Mouse (Mus musculus): ENCODE measurements around the gene Frem1. TPM values are rescaled to one million over a fixed set of nuclear protein-coding genes. Genes with fewer than 3 reads are reported as not detected.

Frem1 gene
- total RNA-seq, 2 experiments from 2014 or later: not detected

DNA sequence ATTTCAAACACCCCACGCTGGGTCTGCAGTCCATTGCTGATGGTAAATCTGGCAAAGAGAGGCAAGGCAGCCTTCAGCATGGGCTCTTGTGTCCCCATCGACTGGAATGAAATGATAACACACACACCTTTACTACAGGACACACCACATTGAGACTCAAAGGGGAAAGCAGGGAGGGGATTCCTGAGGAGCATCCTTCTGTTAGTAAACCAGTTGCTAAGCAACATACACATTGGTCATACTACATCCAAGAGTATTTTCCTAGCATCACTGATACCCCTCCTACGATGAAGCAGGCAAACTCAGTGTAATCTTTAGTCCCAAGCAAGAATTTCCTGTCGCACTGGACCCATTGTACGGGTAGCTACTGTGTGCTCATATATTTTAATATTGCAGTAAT, 111.5 kb downstream of the Frem1 start:
- ATAC-seq (replicated peaks; ENCODE audit: low FRiP score, poor library complexity, severe bottlenecking): no peak

DNA sequence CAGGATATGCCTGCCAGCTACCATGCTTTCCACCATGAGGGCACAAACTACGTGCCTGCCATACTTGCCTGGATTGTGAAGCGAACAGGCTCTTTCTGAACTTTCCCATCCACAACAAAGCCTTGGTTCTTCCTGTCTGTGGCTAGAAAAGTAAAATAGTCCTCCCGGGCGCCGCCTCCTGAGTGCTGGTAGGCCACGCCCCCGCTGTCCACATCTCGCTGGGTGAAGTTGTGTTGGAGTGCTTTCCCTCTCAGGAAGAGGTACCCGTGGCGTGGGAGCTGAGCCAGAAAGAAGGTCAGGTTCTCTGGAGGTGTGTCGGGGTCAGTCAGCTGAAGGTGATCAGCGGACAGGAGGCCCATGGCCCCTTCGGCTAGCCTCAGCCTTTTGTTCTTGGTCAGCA, 111.9 kb downstream of the Frem1 start:
- ATAC-seq (replicated peaks; ENCODE audit: low FRiP score, poor library complexity, severe bottlenecking): no peak

DNA sequence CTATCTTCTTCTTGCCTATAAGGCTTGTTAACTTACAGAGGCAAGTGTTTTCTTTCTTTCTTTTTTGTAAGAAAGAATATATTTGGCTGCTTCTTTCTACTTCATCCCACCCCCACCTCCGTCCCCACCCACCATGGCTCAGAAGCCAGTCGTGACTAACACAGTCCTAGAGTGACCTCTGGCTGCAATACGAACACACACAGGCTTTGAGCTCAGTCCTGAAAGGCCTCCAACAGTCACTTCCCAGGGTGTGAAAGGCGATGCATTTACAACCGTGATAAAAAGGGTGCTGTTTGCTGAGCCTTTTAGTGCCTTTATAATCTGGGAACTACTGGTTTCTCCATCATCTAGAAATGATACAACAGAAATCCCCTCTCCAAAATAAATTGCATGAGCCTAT, 117.8 kb downstream of the Frem1 start:
- ATAC-seq (replicated peaks; ENCODE audit: low FRiP score, poor library complexity, severe bottlenecking): no peak

DNA sequence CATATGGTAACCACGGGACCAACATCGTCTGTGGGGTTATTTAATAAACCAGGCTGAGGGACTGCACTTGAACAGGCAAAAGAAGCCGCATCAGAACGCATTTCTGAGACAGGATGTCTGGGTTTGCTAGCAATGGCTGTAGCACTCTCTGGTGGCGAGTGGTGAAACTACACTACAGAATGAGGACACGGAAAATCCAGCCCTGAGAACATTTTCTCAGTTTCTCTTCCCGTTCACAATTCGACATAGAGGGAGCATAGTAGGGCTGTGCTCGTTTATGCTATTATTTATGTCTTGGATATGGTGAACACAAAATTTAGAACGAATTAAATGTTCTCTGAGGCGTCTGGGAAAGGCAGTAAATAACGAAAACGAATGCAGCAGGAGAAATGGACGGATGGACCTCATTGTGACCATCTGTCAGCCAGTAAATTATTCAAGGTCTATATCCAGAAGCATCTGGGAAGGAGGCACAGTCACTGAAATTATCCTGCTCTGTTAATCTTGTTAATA, 118.4 kb downstream of the Frem1 start:
- no peak for ATAC-seq (replicated peaks; ENCODE audit: low FRiP score, poor library complexity, severe bottlenecking)

DNA sequence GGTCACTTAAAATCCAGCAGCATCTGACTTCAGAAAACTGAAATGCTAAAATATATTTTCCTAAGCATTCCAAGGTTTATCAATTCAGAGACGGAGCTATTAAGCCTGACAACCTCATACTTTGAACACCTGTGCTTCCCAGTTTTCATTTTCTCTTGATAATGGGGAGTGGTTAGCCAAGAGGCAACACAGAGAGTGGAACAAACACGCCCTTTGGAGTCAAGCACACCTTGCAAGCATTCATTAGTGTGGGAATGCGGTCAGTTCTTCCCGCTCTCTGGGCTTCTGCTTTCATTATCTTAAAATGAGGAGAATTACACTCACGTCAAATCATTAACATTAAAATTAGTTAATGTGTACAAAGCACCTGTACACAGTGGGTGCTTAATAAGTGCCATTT, 122.1 kb downstream of the Frem1 start:
- no peak for ATAC-seq (replicated peaks; ENCODE audit: low FRiP score, poor library complexity, severe bottlenecking)

DNA sequence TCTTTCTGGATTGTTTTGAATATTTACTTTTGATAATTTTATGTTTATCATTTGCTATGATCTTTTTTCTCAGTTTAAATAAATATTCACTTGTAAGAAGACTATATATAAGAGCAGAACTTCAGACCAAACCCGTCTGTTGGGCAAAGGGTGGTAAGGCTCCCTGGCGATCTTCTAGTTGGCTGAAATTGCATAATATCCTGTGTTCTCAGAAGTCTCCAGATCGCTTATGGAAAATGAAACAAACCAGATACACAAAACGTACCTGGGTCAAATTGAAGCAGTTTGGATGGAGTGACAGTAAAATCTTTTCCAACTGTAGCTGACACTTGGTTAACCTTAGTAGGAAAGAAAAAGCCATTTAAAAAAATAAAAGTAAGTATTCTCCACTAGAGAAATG, 130.2 kb downstream of the Frem1 start:
- no peak for ATAC-seq (replicated peaks; ENCODE audit: low FRiP score, poor library complexity, severe bottlenecking)

DNA sequence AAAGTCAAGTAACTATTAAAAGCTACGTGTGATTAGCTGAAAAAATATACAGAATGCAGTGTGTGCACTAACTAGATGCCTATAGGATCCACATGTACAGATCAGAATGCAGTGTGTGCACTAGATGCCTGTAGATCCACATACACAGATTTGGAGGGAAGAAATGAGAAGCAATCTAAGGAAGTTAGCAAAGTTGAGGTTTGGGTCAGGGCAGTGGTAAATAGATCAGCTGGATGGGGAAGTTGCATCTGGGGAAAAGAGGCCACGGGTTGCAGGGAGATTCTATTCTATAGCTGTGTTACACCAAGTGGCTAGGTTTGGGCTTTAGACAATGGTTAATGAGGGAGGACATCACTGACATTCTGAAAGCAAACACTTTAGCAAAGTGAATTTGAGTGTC, 133.5 kb downstream of the Frem1 start:
- ATAC-seq (replicated peaks; ENCODE audit: low FRiP score, poor library complexity, severe bottlenecking): no peak

DNA sequence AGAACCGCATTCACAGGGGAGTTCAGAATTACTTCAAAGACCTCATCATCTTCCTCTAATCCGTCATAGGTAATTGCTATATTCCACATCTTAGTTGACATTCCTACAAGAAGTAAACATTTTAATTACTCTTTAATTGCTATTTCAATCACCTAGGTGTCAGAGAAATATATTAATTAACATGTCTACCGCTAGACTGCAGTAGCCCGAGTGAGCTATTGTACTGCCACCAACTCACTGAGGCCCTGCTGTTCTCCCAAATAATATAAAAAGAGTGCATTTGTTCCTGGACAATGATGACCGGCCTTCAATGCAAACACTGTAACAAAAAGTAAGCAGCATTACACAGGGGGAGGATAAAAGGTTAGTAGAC, 135.5 kb downstream of the Frem1 start:
- ATAC-seq (replicated peaks; ENCODE audit: low FRiP score, poor library complexity, severe bottlenecking): no peak

DNA sequence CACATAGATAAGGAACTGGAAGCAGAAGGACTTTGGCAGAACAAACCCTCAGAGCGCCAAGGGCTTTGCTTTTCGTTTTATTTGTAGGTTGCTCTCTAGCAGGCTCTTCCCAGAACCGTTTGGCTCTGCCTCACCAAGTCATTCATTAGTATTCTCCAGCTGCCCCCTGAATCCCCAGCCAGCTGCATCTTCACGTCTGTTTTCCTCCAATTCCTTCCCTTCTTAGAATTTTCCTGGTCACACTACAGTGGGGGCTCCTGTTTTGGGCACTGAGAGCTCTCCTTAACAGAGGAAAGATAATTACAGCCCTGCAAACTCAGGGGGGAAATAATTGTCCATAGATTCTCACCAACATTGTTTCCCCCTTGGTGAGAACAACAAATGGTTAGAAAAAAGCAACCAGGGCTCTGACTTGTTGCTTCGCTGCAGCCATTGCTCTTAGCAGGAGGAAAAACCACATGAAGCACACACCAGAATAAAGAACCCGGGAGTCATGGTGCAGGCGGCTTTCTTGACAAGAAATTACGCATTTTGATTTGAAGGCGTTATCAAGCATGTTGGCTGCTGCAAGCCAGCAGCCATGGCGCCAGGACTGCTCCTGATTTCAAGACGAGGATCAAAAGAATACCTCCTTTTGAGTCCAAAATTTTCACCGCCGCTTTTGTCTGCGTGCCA, 136.0 kb downstream of the Frem1 start:
- no peak for ATAC-seq (replicated peaks; ENCODE audit: low FRiP score, poor library complexity, severe bottlenecking)

DNA sequence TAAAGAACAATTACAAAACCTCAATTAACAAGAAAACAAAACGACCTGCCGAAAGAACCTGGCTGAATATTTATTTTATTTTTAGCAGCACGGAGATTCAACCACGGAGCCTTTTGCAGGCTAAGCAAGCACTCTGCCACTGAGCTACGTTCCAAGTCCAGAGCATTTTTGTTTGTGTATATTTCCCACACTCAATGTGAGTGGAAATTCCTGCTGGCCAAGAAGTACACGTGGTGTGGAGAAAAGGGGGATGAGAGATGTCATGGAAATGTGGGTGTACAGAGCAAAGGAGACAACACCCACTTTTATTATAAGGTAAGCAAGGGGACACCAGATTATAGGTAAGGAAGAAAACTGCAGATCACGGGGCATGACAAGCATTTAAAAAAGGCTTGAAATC, 136.6 kb downstream of the Frem1 start:
- ATAC-seq (replicated peaks; ENCODE audit: low FRiP score, poor library complexity, severe bottlenecking): no peak

DNA sequence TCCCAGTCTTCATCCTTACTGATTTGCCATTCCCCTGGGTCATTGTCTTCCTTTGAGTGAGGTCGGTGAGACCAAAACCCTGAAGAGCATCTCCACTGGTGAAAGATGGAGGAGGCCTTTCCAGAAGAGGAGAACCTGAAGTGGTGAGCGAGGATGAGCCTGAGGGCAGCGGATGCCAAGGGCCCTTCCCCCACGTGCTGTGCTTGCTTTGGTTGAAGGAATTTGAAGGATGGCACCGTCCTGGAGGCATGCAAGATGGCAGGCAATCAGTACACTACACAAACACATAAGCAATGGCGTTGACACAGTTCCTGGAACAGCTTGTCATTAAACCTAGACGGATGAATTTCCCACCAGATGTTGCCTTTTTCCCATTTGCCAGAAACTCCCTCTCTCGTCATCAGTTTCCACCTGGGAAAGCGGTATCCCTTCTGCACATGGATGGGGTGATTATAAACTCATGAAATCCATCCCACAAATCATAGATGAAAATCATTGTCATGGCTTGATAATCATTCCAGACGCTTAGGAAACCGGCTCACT, 137.5 kb downstream of the Frem1 start:
- ATAC-seq (replicated peaks; ENCODE audit: low FRiP score, poor library complexity, severe bottlenecking): no peak

DNA sequence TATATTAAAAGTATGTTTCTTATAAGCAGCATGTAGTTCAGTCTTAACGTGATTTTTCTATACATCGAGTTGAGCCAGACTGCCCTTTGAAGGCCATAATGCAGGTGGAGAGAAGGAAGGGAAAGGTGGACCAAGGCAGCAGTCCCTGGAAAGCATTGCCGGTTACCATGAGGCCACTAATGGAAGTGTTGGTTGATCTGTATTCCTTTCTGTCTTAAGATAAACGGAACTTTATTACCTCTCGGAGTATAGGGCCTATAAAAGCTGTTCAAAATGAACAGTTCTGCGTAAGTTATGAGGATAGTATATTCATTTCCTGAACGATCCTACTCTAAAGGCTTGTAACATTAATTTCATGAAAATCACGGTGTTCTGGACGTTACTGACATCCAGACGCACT, 156.9 kb downstream of the Frem1 start:
- ATAC-seq (replicated peaks; ENCODE audit: low FRiP score, poor library complexity, severe bottlenecking): no peak

DNA sequence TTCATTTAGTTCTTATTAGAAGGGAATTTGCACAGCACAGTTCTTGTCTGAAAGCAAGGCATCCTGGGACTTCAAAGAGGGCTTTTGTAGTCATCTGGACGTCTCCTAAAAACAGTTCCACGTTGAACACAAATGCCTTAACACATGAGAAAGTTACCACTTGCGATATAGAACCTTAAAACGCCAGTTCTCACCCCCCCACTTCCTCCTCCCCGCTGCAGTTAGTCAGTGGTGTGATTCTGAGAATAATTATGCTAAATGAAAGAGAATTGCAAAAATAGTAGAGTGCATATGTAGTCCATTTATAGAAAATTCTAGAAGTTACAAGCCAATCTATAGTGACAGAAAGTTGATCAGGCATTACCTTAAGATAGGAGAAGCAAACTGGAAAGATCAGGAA, 159.9 kb downstream of the Frem1 start:
- no peak for ATAC-seq (replicated peaks; ENCODE audit: low FRiP score, poor library complexity, severe bottlenecking)

DNA sequence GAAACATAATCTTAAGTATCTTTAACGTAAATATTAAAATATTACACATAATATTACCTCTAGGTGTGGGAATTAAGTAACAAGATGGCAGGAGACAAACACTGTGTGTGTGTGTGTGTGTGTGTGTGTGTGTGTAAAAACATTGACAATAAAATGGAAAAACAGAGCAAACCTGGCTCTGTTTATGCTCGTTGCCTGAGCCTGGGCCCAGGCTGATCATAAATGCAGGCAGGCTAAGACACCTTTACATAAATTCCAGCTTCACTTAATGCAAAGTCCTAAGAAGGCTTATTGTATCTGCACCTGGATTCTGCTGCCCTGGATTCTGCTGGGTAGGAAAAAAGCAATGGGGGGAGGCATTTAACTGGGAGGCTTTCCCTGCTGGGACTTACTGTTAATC, 160.6 kb downstream of the Frem1 start:
- no peak for ATAC-seq (replicated peaks; ENCODE audit: low FRiP score, poor library complexity, severe bottlenecking)

DNA sequence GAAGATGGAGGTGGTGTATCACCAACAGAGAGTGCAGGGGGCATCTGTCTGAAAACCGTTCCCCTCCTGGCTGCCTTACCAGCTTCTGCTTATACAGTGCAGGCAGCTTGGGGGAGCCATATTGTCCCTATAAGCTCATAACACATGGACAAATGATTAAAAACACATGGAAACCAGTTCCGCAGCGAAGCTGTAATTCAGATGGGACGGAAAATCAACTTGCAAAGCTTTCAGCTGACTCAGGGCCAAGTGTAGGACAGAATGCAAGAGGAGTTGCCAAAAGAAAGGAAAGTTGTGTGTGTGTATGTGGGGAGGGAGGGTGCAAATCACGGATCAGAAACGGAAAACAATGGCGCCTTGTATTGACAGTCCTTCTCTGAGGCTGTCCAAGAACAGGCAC, 161.1 kb downstream of the Frem1 start:
- no peak for ATAC-seq (replicated peaks; ENCODE audit: low FRiP score, poor library complexity, severe bottlenecking)

DNA sequence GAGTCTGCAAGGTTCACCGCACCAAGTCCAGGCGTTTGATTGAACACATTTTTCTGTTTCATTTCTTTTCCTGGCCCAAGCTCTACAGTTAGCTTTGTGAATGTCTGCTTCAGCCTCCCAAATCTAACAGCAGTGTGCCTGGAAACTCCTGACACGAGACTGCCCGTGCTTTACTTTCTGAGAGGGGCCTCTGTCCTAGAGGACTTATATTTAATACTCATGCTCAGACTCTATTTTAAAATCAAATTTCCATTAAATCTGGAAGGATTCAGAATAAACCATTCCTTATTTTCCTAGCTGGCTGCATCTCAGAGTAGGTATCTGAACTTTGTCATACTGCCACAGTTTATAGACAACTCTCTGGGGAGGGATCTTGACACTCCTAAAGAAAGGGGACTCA, 161.6 kb downstream of the Frem1 start:
- ATAC-seq (replicated peaks; ENCODE audit: low FRiP score, poor library complexity, severe bottlenecking): no peak

DNA sequence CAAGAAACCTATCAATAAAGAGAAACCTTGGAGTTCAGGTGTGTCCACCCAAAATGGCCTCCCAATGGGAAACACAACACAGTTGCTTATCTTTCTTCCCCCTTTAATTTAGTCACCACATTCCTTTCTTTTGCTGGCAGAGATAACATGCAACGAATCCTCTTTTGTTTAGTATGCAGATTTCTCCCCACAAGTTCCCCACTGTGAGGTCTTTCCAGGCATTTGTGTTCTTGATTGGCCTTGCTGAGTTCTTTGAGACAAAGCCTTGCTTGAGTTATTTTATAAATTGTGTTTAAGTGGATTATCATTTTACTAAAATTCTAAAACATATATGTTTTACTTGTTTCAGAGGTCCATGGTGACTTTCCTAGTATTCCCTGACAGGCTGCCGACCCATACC, 166.0 kb downstream of the Frem1 start:
- no peak for ATAC-seq (replicated peaks; ENCODE audit: low FRiP score, poor library complexity, severe bottlenecking)

DNA sequence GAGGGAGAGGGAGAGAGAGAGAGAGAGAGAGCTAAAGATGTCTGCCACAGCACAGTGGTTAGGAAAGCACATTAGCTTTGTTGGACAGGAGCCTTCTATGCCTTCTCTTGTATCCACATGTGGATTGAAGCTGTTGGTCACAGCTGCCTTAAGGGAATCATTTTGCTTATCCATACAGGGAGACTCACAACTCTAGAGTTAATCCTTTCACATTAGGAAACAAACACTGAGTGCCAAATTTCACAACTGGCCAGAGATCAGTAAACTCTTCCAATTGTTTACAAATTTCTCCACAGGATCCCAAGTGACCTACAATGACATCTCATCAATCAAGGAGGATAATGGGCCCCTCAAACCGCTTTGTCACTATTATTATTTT, 166.6 kb downstream of the Frem1 start:
- no peak for ATAC-seq (replicated peaks; ENCODE audit: low FRiP score, poor library complexity, severe bottlenecking)

DNA sequence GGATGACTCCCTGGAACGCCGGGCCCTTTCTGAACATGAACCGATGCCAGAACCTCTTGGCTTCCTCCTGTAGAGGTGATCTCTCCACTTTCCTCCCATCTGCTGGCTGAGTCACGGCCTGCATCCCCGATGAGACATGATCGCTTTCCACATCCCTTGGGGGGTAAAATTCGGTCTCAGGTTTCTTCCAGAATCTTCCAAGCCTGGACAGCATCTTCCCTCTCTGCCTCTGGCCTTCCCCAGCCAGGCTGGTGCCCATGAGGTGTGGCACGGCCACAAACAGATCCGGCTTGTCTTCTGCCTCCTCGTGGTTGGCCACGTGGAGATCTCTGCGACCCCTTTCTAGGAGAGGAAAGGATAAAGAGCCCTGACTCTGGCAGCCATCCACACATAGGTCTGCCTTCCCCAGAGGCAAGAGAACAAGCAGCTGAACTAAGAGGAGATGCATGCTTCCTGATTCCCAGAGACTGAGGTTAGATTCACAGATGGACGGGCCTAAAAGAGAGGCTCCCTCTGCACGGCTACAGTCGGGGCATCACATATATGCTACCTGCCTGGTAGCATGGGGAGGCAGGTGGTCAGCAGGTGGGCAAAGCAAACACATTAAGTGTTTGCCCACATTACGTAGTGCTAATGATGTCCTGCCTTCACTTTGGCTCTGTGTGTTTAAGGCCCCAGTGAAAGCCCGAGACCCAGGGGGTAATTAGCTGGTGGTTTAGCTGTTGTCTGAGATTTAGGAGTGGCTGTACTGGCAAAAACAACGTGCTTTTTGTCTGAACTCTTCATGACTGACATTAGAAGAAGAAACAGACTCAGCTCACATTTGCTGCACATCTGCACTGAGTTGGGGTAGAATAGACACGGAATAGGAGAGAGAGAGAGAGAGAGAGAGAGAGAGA, 167.3 kb downstream of the Frem1 start, which contains the start of gene Cer1:
TSS of gene Cer1 (minus strand) at position 513 of the 899 bp plus-strand sequence.
- no peak for ATAC-seq (replicated peaks; ENCODE audit: low FRiP score, poor library complexity, severe bottlenecking)

DNA sequence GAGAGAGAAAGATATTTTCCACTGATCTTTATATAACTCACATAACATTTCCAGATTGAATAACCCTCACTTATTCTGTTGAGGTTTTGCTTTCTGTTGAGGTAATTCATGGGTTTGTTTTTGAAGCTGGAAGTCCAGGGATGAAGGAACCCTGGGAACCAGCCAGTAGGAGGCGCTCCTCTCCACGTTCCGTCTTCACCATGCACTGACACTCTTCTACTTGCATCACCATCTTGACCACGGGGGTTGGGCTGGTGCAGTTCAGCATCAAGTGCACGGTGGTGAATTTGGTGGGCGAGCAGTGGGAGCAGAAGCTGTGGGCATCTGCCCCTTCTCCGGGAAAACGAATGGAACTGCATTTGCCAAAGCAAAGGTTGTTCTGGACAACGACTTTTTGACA, 169.6 kb downstream of the Frem1 start:
- ATAC-seq (replicated peaks; ENCODE audit: low FRiP score, poor library complexity, severe bottlenecking): no peak

DNA sequence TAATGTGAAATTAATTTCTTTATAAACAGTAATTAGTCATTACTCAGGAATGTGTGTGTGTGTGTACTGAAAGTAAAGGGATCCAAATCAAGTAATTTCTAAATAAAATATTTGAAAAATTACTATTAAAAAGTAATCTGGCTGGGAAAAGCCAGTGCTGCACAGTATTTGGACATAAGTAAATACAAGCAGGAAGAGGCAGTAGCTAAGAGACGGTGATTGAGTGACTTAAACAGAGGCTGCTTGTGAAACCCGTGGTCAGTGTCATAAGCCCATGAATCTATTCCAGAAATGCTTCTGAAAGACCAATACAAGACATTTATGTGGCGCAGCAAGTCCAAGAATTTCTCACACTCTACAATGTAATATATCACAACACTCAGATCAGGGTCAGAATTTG, 170.8 kb downstream of the Frem1 start:
- ATAC-seq (replicated peaks; ENCODE audit: low FRiP score, poor library complexity, severe bottlenecking): no peak
